Mouse (Mus musculus) olfactory bulb, adult 2 months (tissue): ENCODE data around the gene Hoxc4. TPM values are rescaled to one million over a fixed set of nuclear protein-coding genes. Genes with fewer than 3 reads are reported as not detected.

Source experiments
- H3K27ac ChIP-seq: fragments of 200-500 bp; 2 replicates; pipeline ENCODE4 v1.5.1; 2012; ENCODE audit warnings: low read depth, low read length; ENCODE audit not compliant: insufficient read depth
- H3K4me1 ChIP-seq: fragments of 200-500 bp; 2 replicates; pipeline ENCODE4 v1.6.1; 2012; ENCODE audit warnings: low read length; ENCODE audit not compliant: control insufficient read depth, insufficient read depth
- H3K4me3 ChIP-seq: fragments of 200-500 bp; 2 replicates; pipeline ENCODE4 v1.5.1; 2012; ENCODE audit warnings: mild to moderate bottlenecking, low read depth, low read length, moderate library complexity; ENCODE audit not compliant: insufficient read depth
- CTCF ChIP-seq: fragments of 200-500 bp; IDR thresholded peaks from 2 replicates; pipeline ENCODE4 v1.5.1; 2012; ENCODE audit warnings: low read depth, mild to moderate bottlenecking, low read length, moderate library complexity; ENCODE audit not compliant: insufficient read depth
- POLR2A ChIP-seq: fragments of 200-500 bp; IDR thresholded peaks from 2 replicates; pipeline ENCODE4 v1.6.1; 2012; ENCODE audit warnings: mild to moderate bottlenecking, low read depth, low read length, moderate library complexity; ENCODE audit not compliant: insufficient read depth
- WGBS: fragments of 180-500 bp; shearing (Covaris S2); methylation state at CpG from one replicate; pipeline ENCODE4 v1.1.7; 2018; 5-methylcytosine and 5-hydroxymethylcytosine counted together
- polyA plus RNA-seq: library from polyadenylated mRNA; stranded (reverse); fragments of >200 nt; gene quantifications from 2 replicates; pipeline ENCODE4 v1.2.4, GENCODE M21; 2012; ENCODE audit warnings: low replicate concordance; ENCODE audit not compliant: missing spikeins, insufficient read depth, insufficient read length

Hoxc4 gene
- polyA plus RNA-seq, 1 experiment, result not detected

DNA sequence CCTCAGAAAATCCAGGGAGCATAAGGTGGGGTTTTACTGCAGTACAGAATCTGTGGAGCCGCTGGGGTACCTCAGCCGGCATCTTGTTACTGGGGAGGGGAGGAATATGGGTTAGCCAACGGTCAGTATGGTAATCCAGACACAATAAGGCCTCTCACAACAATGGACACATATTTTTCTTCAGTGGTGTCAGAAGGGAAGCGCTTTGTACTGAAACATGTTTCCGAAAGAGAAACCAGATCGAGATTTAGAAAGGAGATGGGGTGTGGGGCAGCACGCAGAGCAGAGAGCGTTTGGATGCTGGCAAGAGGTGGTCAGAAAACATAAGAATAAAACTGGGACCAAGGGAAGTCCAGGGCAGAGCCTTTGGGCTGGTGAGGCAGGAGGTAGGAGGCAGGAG, 11.4 kb downstream of the Hoxc4 start:
- 2% methylated on average over 8 of the region's 8 CpGs for WGBS
- no peak overlapping the region for H3K27ac ChIP-seq
- H3K4me1 ChIP-seq, result no peaks in the 10 kb centered on the region
- TF ChIP-seq CTCF (no peak), POLR2A (no peak)
- H3K4me3 ChIP-seq, result no peak overlapping the region

DNA sequence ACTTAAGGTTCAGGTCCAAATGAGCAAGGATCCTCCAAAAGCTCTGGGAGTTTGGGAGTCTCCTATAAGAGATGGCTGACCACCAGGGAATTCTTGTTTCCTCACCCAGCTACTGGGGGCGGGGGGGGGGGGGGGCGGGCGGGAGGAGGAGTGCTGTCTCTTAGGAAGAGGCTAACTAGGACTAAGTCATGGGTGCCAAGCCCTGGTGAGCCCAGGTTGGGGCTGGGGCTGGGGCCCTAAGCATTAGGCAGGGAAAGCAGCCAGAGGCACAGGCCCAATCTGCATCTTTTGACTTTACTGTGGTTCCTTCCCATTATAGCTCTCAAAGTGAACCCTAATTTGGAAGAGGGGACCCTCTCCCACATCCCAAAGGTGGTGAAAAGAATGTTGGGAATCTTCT, 13.4 kb downstream of the Hoxc4 start:
- H3K4me1 ChIP-seq, result no peaks in the 10 kb centered on the region
- no peak for TF ChIP-seq CTCF
- no peak for TF ChIP-seq POLR2A
- no peak overlapping the region for H3K4me3 ChIP-seq
- H3K27ac ChIP-seq, result no peak overlapping the region
- WGBS, result 0% methylated on average over 3 of the region's 3 CpGs

DNA sequence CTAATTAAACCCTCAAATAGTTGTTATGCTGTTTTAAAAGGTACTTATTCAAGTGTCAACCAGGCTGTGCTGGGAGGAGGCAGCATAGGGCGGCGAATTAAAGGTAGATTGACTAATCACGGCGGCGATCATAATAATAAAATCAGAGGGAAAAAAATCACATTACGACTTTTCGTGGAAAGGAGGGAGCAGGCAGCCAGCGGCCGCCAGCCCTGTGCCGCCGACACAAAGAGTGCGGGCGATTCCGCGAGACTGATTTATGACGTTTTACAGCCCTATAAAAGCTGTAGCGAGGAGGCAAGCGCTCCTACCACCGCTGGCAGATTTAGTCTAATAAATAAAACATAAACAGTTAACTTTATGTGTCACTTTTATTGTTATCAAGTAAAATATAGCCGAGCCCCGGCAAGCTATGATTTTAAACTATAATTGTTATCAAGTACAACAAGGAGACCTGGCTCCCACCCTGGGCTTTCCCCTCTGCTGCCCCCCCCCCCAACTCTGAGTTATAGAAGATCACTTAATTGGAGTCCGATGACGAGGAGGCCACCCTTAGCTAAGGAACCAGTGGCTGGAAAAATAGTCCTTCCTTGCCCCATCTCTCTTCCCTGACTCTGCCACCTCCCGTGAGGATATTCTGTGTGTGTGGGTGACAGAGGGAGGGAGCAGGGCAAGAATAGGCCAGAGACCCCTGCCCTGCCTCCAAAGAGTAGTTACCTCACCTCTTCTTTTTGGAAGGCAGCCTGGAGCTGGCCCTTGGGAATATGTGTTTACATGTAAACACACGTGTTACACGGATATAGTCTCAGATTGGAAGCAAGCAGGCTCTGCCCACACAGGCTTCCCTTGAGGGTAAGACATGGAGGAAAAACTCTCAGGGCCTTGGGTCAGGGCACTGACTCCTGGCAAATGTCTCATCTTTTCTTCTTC, 14.2 kb downstream of the Hoxc4 start:
- Histone ChIP-seq H3K4me3 (no peak overlapping the region), H3K27ac (no peak overlapping the region), H3K4me1 (no peaks in the 10 kb centered on the region)
- 4% methylated on average over 26 of the region's 26 CpGs for WGBS
- TF ChIP-seq POLR2A (no peak), CTCF (no peak)

DNA sequence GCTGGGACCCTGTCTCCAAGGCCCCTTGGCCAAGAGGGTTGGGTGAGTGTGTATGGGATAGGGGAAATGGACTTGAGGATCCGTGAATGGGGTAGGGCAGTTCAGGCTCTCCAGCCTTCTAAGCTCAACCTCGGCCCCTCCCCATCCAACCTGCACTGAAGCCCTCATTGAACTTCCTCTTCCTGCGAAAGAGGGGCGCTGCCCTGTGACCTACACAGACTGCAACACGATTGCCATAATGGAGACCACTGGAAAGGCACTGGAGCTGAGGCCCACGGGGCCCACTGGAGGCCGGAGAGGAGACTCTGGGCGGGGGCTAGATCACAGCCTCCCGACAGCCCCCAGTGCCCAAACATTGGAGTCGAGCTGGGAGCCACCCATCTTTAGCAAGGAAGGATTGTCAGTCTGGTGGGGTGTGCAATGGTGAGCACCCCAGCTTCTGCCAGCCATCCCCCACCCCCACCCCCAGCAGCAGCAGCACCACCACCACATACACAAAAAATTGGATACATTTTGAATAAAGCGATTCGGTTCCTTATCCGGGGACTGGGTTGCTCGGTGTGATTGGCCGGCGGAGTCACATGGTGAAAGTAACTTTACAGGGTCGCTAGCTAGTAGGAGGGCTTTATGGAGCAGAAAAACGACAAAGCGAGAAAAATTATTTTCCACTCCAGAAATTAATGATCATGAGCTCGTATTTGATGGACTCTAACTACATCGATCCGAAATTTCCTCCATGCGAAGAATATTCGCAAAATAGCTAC, 15.5 kb downstream of the Hoxc4 start:
- H3K4me1 ChIP-seq, result no peaks in the 10 kb centered on the region
- H3K27ac ChIP-seq, result no peak overlapping the region
- H3K4me3 ChIP-seq, result no peak overlapping the region
- under 1% methylated on average over 24 of the region's 24 CpGs for WGBS
- TF ChIP-seq POLR2A, result no peak
- TF ChIP-seq CTCF, result no peak

DNA sequence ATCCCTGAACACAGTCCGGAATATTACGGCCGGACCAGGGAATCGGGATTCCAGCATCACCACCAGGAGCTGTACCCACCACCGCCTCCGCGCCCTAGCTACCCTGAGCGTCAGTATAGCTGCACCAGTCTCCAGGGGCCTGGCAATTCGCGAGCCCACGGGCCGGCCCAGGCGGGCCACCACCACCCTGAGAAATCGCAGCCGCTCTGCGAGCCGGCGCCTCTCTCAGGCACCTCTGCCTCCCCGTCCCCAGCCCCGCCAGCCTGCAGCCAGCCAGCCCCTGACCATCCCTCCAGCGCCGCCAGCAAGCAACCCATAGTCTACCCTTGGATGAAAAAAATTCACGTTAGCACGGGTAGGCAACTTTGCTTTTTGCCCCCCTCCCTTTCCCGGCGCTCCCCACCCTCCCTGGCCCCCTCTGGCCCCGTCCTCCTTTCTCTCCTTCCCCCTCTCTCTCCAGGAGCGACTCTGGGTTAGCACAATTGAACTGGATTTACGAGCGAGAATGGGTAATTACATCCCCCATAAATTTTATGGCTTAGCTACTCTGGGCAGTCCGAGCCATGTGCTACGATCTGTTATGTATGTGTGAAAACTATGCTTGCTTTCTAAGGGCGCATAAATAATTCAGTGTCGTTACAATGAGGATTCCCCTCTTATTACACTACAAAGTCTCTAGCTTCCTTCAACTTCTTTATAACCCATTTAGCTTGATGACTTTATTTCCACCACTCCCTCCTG, 16.2 kb downstream of the Hoxc4 start:
- Histone ChIP-seq H3K27ac (no peak overlapping the region), H3K4me3 (no peak overlapping the region), H3K4me1 (no peaks in the 10 kb centered on the region)
- no peak for TF ChIP-seq POLR2A
- no peak for TF ChIP-seq CTCF
- WGBS, result 2% methylated on average over 34 of the region's 34 CpGs

DNA sequence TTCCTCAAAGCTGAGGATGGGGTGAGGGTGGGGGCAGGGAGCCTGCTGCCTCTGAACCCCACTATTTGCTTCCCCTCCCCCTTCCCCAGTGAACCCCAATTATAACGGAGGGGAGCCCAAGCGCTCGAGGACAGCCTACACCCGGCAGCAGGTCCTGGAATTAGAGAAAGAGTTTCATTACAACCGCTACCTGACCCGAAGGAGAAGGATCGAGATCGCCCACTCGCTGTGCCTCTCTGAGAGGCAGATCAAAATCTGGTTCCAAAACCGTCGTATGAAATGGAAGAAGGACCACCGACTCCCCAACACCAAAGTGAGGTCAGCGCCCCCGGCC, 16.8 kb downstream of the Hoxc4 start:
- Histone ChIP-seq H3K4me3 (no peak overlapping the region), H3K27ac (no peak overlapping the region), H3K4me1 (no peaks in the 10 kb centered on the region)
- WGBS, result 2% methylated on average over 14 of the region's 14 CpGs
- TF ChIP-seq POLR2A, result no peak
- TF ChIP-seq CTCF, result no peak

DNA sequence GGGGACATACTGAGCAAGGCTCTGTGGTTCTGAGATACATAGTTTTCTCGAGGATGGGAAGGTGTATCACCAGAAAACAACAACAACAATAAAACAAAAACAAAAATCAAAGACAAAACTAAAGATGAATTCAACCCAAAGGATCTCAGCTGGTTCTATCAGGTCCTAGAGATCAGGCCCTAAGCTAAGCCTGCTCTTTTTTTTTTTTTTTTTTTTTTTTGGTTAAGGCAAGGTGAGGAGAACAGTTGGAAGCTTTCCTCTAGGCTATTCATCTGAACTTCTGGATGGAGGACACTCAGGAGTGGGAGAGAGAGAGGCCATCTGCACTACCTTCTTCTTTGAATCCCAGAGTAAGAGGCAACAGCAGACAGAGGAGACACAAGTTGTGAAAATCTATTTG, 18.8 kb downstream of the Hoxc4 start:
- no peaks in the 10 kb centered on the region for H3K4me1 ChIP-seq
- 46% methylated on average over 1 of the region's 1 CpGs for WGBS

DNA sequence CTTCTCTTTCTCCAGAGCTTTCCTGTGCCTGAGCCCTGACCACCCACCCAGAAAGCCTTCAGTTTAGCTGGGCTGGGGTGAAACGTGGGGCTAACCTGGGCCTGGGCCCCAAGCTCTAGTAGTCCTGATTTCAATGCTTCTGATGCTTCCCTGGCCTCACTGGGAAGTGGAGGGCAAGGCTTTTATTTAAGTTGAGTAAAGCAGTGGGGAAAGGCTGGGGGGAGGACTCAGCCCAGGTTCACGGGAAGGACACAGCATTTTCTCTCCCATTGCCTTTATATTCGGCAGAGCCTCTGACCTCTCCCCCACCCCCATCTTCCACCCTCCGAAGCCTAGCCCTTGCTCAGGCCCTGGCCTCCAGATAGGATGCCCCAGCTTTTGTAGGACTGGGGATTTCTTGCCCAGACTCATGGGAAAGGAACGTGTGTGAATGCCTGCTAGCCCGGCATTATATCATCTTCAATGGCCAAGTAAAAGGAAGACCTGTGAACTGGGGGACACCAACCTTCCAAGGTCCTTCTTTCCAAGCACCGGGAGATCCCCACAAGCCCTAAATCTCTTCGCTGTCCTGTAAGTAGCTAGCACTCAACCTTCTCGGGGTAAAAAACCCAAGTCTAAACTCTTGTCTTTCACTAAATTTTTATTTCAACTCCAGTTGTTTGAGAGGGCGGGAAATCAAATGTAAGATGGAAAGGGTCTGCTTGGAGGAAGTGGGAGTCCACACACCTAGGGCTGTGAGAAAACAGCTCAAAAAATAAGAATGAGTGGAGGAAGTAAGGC, 20.2 kb downstream of the Hoxc4 start:
- Histone ChIP-seq H3K4me1 (no peaks in the 10 kb centered on the region), H3K27ac (no peak overlapping the region), H3K4me3 (no peak overlapping the region)
- TF ChIP-seq CTCF (no peak), POLR2A (no peak)
- WGBS, result 25% methylated on average over 10 of the region's 10 CpGs

More for the DNA sequence above, 18.8 kb downstream of the Hoxc4 start:
- no peak overlapping the region for H3K4me3 ChIP-seq
- TF ChIP-seq CTCF (no peak), POLR2A (no peak)
- no peak overlapping the region for H3K27ac ChIP-seq
